Mouse (Mus musculus): Measurements from ENCODE around the gene Olfr1277. TPM values are rescaled to one million over a fixed set of nuclear protein-coding genes. Genes with fewer than 3 reads are reported as not detected.

Olfr1277 gene
- total RNA-seq (2021) = not detected
- long read RNA-seq, experiment 1 = 0 reads
- long read RNA-seq, experiment 2 = 0 reads

GRCm38 (mm10) chr2:111274006-111274405 lies at the start of gene Olfr1277:
Olfr1277 (minus strand) TSS chr2:111274106.
- DNase-seq (ENCODE audit: low spot score) = no peak

GRCm38 (mm10) chr2:111313717-111314116 lies 39.8 kb upstream of the Olfr1277 start, which contains the start of gene Olfr1280:
Olfr1280 (plus strand) TSS chr2:111314017.
- DNase-seq (ENCODE audit: low spot score) = no peak

- DNase-seq (ENCODE audit: low spot score) = no peak
Measured at GRCm38 (mm10) chr2:111300374-111300773, 26.5 kb upstream of the Olfr1277 start, which contains the start of gene Olfr1279. Olfr1279 (plus strand) TSS chr2:111300635.

GRCm38 (mm10) chr2:111298541-111298940 lies 24.6 kb upstream of the Olfr1277 start:
- no peak for DNase-seq (ENCODE audit: low spot score)

- no peak for DNase-seq (ENCODE audit: low spot score)
Measured at GRCm38 (mm10) chr2:111289836-111290235, 15.9 kb upstream of the Olfr1277 start, which contains the start of gene Olfr1278. Olfr1278 (plus strand) TSS chr2:111290136.

GRCm38 (mm10) chr2:111254216-111254615 lies 19.7 kb downstream of the Olfr1277 start, which contains the start of gene Olfr1276:
Olfr1276 (plus strand) TSS chr2:111254516.
- no peak for DNase-seq (ENCODE audit: low spot score)

GRCm38 (mm10) chr2:111235186-111235585 lies 38.7 kb downstream of the Olfr1277 start, which contains the start of gene Olfr1275:
Olfr1275 (minus strand) TSS chr2:111235286.
- no peak for DNase-seq (ENCODE audit: low spot score)

GRCm38 (mm10) chr2:111229502-111229901 lies 44.4 kb downstream of the Olfr1277 start, which contains the start of gene 4930430A15Rik:
4930430A15Rik (minus strand) TSS chr2:111229602.
- DNase-seq (ENCODE audit: low spot score) = no peak

Other genes with a start within 250 kb of the Olfr1277 start
- gene Gm13941, start 168.1 kb downstream of the Olfr1277 start, total RNA-seq (2021) = not detected
- not detected for gene Gm15130, start 121.2 kb downstream of the Olfr1277 start, total RNA-seq (2021)
- gene 4930430A15Rik, start 44.5 kb downstream of the Olfr1277 start, total RNA-seq (2021) = not detected
- not detected for gene Olfr1275, start 38.8 kb downstream of the Olfr1277 start, total RNA-seq (2021)
- not detected for gene Olfr1276, start 19.6 kb downstream of the Olfr1277 start, total RNA-seq (2021)
- not detected for gene Olfr1278, start 16.0 kb upstream of the Olfr1277 start, total RNA-seq (2021)
- gene Olfr1279, start 26.5 kb upstream of the Olfr1277 start, total RNA-seq (2021) = not detected
- not detected for gene Olfr1280, start 39.9 kb upstream of the Olfr1277 start, total RNA-seq (2021)
- gene Olfr1281, start 52.4 kb upstream of the Olfr1277 start, total RNA-seq (2021) = not detected
- gene Olfr1282, start 62.0 kb upstream of the Olfr1277 start, total RNA-seq (2021) = not detected
- gene Olfr1283, start 92.7 kb upstream of the Olfr1277 start, total RNA-seq (2021) = not detected
- gene Olfr1284, start 101.4 kb upstream of the Olfr1277 start, total RNA-seq (2021) = not detected
- gene Olfr1286, start 149.0 kb upstream of the Olfr1277 start, total RNA-seq (2021) = not detected
- gene Olfr1287, start 175.0 kb upstream of the Olfr1277 start, total RNA-seq (2021) = not detected
- not detected for gene Olfr1288, start 200.0 kb upstream of the Olfr1277 start, total RNA-seq (2021)
- not detected for gene Olfr1289, start 206.7 kb upstream of the Olfr1277 start, total RNA-seq (2021)
- gene Olfr1290, start 219.7 kb upstream of the Olfr1277 start, total RNA-seq (2021) = not detected
- not detected for gene Olfr1291-ps1, start 223.1 kb upstream of the Olfr1277 start, total RNA-seq (2021)

Measured in gastrocnemius, adult 18-20 months (tissue).